Mouse (Mus musculus): ENCODE measurements around the gene Gm4027.
"Not testable (repeated sequence)": the region's sequence is repeated elsewhere in the genome, so short reads cannot be mapped to it uniquely, and the experiment has no call there.

Gm4027 gene

GRCm38 (mm10) chr12:87618569-87618968, at the start of gene Gm4027:
Gene Gm4027, plus strand, starts transcription at chr12:87618869.
- DNase-seq (ENCODE audit: low read depth, low spot score) = not testable (repeated sequence)

DNA sequence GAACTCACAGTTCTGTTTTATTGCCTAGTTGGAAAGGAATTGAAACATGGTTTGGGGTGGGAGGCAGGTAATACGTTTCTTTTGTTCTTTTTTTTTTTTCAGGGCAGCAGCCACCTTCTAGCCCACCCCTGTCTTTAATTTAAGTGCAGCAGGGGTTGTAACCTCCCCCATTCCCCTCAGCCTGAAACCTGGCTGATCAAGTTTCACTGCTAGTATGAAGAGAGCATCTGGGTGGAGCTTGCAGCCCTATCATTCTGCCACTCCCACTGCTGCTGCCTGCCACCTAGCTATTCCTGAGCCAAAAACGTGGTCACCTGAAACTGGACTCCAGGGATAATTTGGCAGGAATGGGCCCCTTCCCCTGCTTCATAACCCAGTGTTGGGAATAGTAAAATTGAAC, 17.3 kb upstream of the Gm4027 start:
- DNase-seq (ENCODE audit: low read depth, low spot score) = not testable (repeated sequence)

DNA sequence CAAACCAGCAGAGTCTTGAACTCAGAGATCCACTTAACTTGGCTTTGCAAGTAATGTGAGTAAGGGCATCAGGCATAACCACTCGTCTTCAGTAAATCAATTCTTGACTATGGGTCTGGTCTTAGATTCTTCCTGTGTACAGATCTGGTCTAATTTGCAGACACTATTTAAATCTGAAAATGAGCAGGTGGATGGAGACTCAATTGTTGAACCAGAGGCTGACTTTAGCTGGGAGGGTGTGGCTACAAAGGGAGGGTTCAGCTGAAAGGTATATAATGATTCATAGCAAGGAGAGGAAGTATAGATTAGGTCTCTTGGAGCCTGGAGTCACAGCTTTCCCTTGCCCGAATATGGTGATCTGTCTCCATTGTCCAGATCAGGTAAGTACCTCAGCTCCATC, 16.3 kb upstream of the Gm4027 start, which contains the start of gene Oog1:
Oog1 (plus strand) TSS at position 301 of the 400 bp plus-strand sequence.
- DNase-seq (ENCODE audit: low read depth, low spot score) = not testable (repeated sequence)

DNA sequence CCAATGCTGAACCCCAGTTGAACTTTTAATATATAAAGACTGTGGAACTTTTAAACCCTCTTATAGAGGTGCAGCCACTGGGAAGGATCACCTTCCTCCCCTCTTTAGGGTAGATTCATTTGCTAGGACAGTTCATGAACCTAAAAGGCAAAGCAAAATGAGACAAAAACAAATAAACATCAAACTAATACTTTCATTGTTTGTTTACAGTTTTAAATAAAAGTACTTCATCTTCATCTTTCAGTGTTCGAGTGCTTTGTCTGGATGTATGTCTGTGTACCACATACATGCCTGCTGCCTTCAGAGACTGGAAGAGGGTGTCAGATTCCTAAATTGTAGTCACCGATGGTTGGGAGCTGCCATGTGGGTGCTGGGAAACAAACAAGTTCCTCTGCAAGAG, 25.9 kb downstream of the Gm4027 start, which contains the start of gene Gm16381:
Gm16381 (minus strand) TSS at position 101 of the 400 bp plus-strand sequence.
- DNase-seq (ENCODE audit: low read depth, low spot score) = not testable (repeated sequence)

- DNase-seq (ENCODE audit: low read depth, low spot score) = not testable (repeated sequence)
These were observed 34.4 kb downstream of the Gm4027 start for GRCm38 (mm10) chr12:87652916-87653703.

All from R1 (cell line).